Mouse (Mus musculus): ENCODE data around the gene Aoc1. TPM values are rescaled to one million over a fixed set of nuclear protein-coding genes. Genes with fewer than 3 reads are reported as not detected.

Aoc1 gene
- polyA plus RNA-seq, 1 experiment from 2014 or later: 4.9 TPM

DNA sequence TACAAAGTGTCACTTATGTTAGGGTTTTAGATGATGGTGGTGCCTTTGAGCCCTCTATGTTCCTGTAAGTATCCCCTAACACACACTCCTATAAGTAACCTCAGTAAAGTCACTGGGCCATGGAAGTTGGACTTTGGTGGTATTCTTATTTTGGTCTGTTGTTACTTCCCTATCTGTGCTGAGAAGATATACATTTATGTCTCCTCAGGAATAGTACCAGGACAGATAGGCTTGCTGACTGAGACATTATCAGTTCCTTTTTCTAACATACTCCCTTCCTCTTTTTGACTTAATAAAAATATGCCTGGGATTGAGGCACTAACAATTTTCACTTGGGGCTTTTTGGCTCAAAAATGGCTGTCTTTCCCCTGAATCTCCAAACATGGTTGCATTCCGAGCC, 40.3 kb upstream of the Aoc1 start:
- no peak overlapping the region for H3K4me3 ChIP-seq (ENCODE audit: low read depth, low read length)
- peaks cover 19% of the 10 kb centered on the region; the same call in 1 of the 2 replicates for H3K4me1 ChIP-seq (ENCODE audit: insufficient read depth, low read depth, low read length)
- H3K36me3 ChIP-seq (ENCODE audit: insufficient read depth, low read length): peaks cover 34% of the 10 kb centered on the region
- no peak for DNase-seq (ENCODE audit: low spot score)
- ATAC-seq: no peak
- WGBS: 91% methylated on average over 1 of the region's 1 CpGs
- H3K27me3 ChIP-seq (replicated peaks; ENCODE audit: insufficient read depth, low read length): no peaks in the 10 kb centered on the region
- no peak overlapping the region for H3K9ac ChIP-seq (replicated peaks; ENCODE audit: low read depth)
- TF ChIP-seq CTCF (IDR thresholded peaks at IDR 0.05): no peak
- no peak for TF ChIP-seq EP300 (IDR thresholded peaks at IDR 0.05)
- no peaks in the 10 kb centered on the region for H3K9me3 ChIP-seq (ENCODE audit: low read length)
- no peak overlapping the region for H3K27ac ChIP-seq (ENCODE audit: low read length)
- H3K4me2 ChIP-seq (replicated peaks; ENCODE audit: low read depth, low read length): no peak overlapping the region

GRCm38 (mm10) chr6:48833515-48833914, 39.2 kb upstream of the Aoc1 start:
- DNase-seq (ENCODE audit: low spot score): no peak
- Histone ChIP-seq H3K36me3 (ENCODE audit: insufficient read depth, low read length) (peaks cover 34% of the 10 kb centered on the region), H3K27ac (ENCODE audit: low read length) (no peak overlapping the region), H3K4me3 (ENCODE audit: low read depth, low read length) (no peak overlapping the region), H3K4me2 (replicated peaks; ENCODE audit: low read depth, low read length) (no peak overlapping the region), H3K4me1 (ENCODE audit: insufficient read depth, low read depth, low read length) (peaks cover 19% of the 10 kb centered on the region; the same call in 1 of the 2 replicates), H3K9ac (replicated peaks; ENCODE audit: low read depth) (no peak overlapping the region), H3K27me3 (replicated peaks; ENCODE audit: insufficient read depth, low read length) (no peaks in the 10 kb centered on the region), H3K9me3 (ENCODE audit: low read length) (no peaks in the 10 kb centered on the region)
- TF ChIP-seq EP300 (IDR thresholded peaks at IDR 0.05): no peak
- no peak for TF ChIP-seq CTCF (IDR thresholded peaks at IDR 0.05)
- WGBS: 99% methylated on average over 4 of the region's 4 CpGs
- no peak for ATAC-seq

- WGBS: 85% methylated on average over 5 of the region's 5 CpGs
- Histone ChIP-seq H3K36me3 (ENCODE audit: insufficient read depth, low read length) (peaks cover 34% of the 10 kb centered on the region), H3K9ac (replicated peaks; ENCODE audit: low read depth) (no peak overlapping the region), H3K27ac (ENCODE audit: low read length) (no peak overlapping the region), H3K4me1 (ENCODE audit: insufficient read depth, low read depth, low read length) (peaks cover 12% of the 10 kb centered on the region; the same call in 1 of the 2 replicates), H3K4me3 (ENCODE audit: low read depth, low read length) (no peak overlapping the region), H3K4me2 (replicated peaks; ENCODE audit: low read depth, low read length) (no peak overlapping the region), H3K9me3 (ENCODE audit: low read length) (no peaks in the 10 kb centered on the region), H3K27me3 (replicated peaks; ENCODE audit: insufficient read depth, low read length) (no peaks in the 10 kb centered on the region)
- ATAC-seq: no peak
- TF ChIP-seq EP300 (IDR thresholded peaks at IDR 0.05) (no peak), CTCF (IDR thresholded peaks at IDR 0.05) (no peak)
- no peak for DNase-seq (ENCODE audit: low spot score)
These were observed 37.5 kb upstream of the Aoc1 start for GRCm38 (mm10) chr6:48835241-48835640.

- Histone ChIP-seq H3K4me1 (ENCODE audit: insufficient read depth, low read depth, low read length) (peaks cover 3% of the 10 kb centered on the region; the same call in 1 of the 2 replicates), H3K27me3 (replicated peaks; ENCODE audit: insufficient read depth, low read length) (no peaks in the 10 kb centered on the region), H3K27ac (ENCODE audit: low read length) (no peak overlapping the region), H3K36me3 (ENCODE audit: insufficient read depth, low read length) (peaks cover 34% of the 10 kb centered on the region), H3K4me3 (ENCODE audit: low read depth, low read length) (no peak overlapping the region), H3K9ac (replicated peaks; ENCODE audit: low read depth) (no peak overlapping the region), H3K9me3 (ENCODE audit: low read length) (no peaks in the 10 kb centered on the region), H3K4me2 (replicated peaks; ENCODE audit: low read depth, low read length) (no peak overlapping the region)
- 85% methylated on average over 5 of the region's 5 CpGs for WGBS
- TF ChIP-seq EP300 (IDR thresholded peaks at IDR 0.05): no peak
- no peak for TF ChIP-seq CTCF (IDR thresholded peaks at IDR 0.05)
- DNase-seq (ENCODE audit: low spot score) (no peak), ATAC-seq (no peak)
These were observed 36.5 kb upstream of the Aoc1 start for GRCm38 (mm10) chr6:48836146-48836545.

DNA sequence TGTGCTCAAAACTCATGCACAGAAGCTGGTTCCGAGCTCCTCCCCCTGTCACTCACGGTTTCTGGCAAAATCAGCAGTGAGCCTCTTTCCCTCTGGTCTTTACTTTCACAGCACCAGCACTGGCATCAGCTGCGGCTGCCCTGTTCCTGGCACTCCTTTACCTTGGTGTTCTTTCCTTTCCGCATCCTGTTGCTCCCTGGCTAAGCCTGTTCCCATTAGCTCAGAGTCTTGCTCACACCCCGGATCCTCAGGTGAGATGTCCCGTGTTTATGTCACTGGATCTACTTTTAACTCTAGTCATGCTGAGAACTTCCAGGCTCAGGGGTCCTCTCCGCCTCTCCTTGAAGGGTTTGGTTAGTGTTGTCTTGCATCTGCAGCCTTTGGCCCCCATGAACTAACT, 35.2 kb upstream of the Aoc1 start:
- no peak overlapping the region for H3K27ac ChIP-seq (ENCODE audit: low read length)
- H3K9ac ChIP-seq (replicated peaks; ENCODE audit: low read depth): no peak overlapping the region
- no peak overlapping the region for H3K4me3 ChIP-seq (ENCODE audit: low read depth, low read length)
- H3K27me3 ChIP-seq (replicated peaks; ENCODE audit: insufficient read depth, low read length): no peaks in the 10 kb centered on the region
- peaks cover 12% of the 10 kb centered on the region; the same call in 1 of the 2 replicates for H3K4me1 ChIP-seq (ENCODE audit: insufficient read depth, low read depth, low read length)
- peaks cover 34% of the 10 kb centered on the region for H3K36me3 ChIP-seq (ENCODE audit: insufficient read depth, low read length)
- H3K4me2 ChIP-seq (replicated peaks; ENCODE audit: low read depth, low read length): no peak overlapping the region
- TF ChIP-seq CTCF (IDR thresholded peaks at IDR 0.05) (no peak), EP300 (IDR thresholded peaks at IDR 0.05) (no peak)
- 86% methylated on average over 7 of the region's 7 CpGs for WGBS
- DNase-seq (ENCODE audit: low spot score) (no peak), ATAC-seq (no peak)
- no peaks in the 10 kb centered on the region for H3K9me3 ChIP-seq (ENCODE audit: low read length)

GRCm38 (mm10) chr6:48838321-48839080, 34.2 kb upstream of the Aoc1 start:
- DNase-seq (ENCODE audit: low spot score) (no peak), ATAC-seq (no peak)
- Histone ChIP-seq H3K4me2 (replicated peaks; ENCODE audit: low read depth, low read length) (peak overlapping the region; percentile 62), H3K9ac (replicated peaks; ENCODE audit: low read depth) (no peak overlapping the region), H3K4me1 (ENCODE audit: insufficient read depth, low read depth, low read length) (peaks cover 16% of the 10 kb centered on the region; the same call in 1 of the 2 replicates), H3K9me3 (ENCODE audit: low read length) (no peaks in the 10 kb centered on the region), H3K27me3 (replicated peaks; ENCODE audit: insufficient read depth, low read length) (no peaks in the 10 kb centered on the region), H3K4me3 (ENCODE audit: low read depth, low read length) (peak overlapping the region; percentile 8; the same call in 1 of the 2 replicates), H3K27ac (ENCODE audit: low read length) (no peak overlapping the region), H3K36me3 (ENCODE audit: insufficient read depth, low read length) (peaks cover 27% of the 10 kb centered on the region)
- 54% methylated on average over 6 of the region's 6 CpGs for WGBS
- TF ChIP-seq CTCF (IDR thresholded peaks at IDR 0.05) (no peak), EP300 (IDR thresholded peaks at IDR 0.05) (no peak)

Measured in lung, postnatal 0 days (tissue).